Mouse (Mus musculus): ENCODE results near the gene Ctnnd1. TPM values are rescaled to one million over a fixed set of nuclear protein-coding genes. Genes with fewer than 3 reads are reported as not detected.

Gene Ctnnd1
- polyA plus RNA-seq, 1 experiment from 2014 or later: 30.1 TPM

DNA sequence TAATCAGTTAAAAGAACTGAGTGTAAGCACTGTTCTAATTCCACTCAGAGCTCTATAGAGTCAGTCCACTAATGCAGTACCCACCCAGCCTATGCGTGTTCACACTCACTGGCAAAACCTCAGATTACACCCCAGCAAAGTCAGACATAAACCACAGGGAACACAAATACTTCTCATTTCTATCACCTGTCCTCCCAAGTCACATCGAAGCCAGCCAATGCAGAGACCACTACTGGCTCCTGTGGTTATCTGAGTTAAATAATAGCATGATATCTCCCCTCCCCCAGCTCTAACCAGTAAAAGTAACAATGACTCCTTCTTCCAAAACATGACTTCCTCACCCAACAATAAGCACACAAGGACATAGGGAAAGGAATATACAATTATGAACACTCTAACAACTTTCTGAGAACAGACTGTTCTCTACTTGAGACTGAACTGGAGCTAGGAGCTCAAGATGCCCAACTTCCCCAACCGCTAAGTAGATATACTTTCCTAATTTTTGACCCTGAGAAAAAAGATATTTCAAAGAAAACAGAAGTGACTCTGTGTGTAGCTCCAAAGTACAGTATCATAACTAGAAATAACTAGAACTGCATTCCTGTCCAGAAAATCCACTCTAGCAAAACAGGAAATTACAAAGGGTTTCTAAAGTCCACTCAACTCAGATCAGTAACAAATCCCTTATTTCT is 27.0 kb downstream of the Ctnnd1 start:
- Histone ChIP-seq H3K4me2 (ENCODE audit: low read depth, low read length) (no peak overlapping the region), H3K4me1 (ENCODE audit: control insufficient read depth, insufficient read depth, low read length) (no peaks in the 10 kb centered on the region), H3K27ac (ENCODE audit: low read depth, low read length) (no peak overlapping the region), H3K36me3 (ENCODE audit: control insufficient read depth, insufficient read depth, low read length) (peaks cover 29% of the 10 kb centered on the region), H3K9me3 (ENCODE audit: control insufficient read depth, low read length) (no peaks in the 10 kb centered on the region), H3K9ac (replicated peaks; ENCODE audit: low read depth, low read length) (no peak overlapping the region), H3K27me3 (ENCODE audit: control insufficient read depth, insufficient read depth, low read length) (no peaks in the 10 kb centered on the region), H3K4me3 (ENCODE audit: low read depth, low read length) (no peak overlapping the region)
- no peak for ATAC-seq (ENCODE audit: low read depth)
- 95% methylated on average over 3 of the region's 3 CpGs for WGBS

DNA sequence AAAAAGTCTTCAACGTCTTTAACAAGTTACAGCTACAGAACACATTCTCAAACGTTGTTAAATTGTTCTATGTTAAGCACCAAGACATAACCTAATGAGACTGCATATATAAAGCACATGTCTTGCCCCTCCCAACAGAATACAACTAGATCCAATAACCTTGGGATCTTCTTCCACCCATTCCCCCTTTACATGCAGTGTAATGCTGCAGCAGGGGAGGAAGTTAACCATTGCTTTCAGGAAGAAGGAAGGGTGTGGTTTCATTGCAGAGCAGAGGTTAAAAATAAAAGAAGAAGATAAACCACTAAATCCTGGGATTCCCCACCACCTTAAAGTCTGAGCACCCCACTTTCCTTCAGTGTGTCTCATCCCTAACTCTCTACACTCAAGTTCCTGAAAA is 27.9 kb downstream of the Ctnnd1 start:
- Histone ChIP-seq H3K9me3 (ENCODE audit: control insufficient read depth, low read length) (no peaks in the 10 kb centered on the region), H3K4me1 (ENCODE audit: control insufficient read depth, insufficient read depth, low read length) (no peaks in the 10 kb centered on the region), H3K4me3 (ENCODE audit: low read depth, low read length) (no peak overlapping the region), H3K4me2 (ENCODE audit: low read depth, low read length) (no peak overlapping the region), H3K27me3 (ENCODE audit: control insufficient read depth, insufficient read depth, low read length) (no peaks in the 10 kb centered on the region), H3K9ac (replicated peaks; ENCODE audit: low read depth, low read length) (no peak overlapping the region), H3K36me3 (ENCODE audit: control insufficient read depth, insufficient read depth, low read length) (peaks cover 31% of the 10 kb centered on the region), H3K27ac (ENCODE audit: low read depth, low read length) (no peak overlapping the region)
- 86% methylated on average over 2 of the region's 2 CpGs for WGBS
- no peak for ATAC-seq (ENCODE audit: low read depth)

DNA sequence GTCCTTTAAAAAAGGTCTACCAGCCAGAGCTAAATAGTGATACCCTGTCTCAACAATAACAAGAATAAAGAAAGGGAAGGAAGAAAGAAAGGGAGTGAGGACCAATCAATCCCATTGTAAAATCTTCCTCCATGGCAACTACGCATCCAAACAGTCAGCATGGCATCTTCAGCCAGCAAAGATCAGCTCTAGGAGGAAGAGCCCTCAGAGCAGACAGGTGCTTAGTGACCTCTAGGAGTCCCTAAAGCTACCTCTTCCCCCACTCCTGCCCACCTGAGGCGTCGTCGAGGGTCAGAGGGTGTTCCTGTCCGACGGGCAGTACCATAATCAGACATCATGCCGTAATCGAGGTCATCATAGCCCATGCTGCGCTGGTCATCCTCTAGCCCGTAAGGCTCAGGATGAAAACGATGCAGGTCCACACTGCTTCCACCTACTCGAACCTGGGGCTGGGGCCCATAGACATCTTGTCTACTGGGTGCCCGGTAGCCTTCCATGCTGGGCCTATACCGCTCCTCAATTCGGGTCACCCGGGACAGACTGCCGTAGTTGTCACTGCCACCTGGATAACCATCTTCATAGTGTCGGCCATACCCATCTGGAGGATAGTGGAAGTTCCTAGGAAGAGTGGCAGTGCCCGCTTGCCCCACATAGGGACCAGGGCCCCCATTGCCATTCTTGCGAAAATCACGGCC is 30.8 kb downstream of the Ctnnd1 start:
- WGBS: 96% methylated on average over 21 of the region's 21 CpGs
- no peaks in the 10 kb centered on the region for H3K27me3 ChIP-seq (ENCODE audit: control insufficient read depth, insufficient read depth, low read length)
- H3K4me1 ChIP-seq (ENCODE audit: control insufficient read depth, insufficient read depth, low read length): no peaks in the 10 kb centered on the region
- no peaks in the 10 kb centered on the region for H3K9me3 ChIP-seq (ENCODE audit: control insufficient read depth, low read length)
- H3K27ac ChIP-seq (ENCODE audit: low read depth, low read length): no peak overlapping the region
- no peak overlapping the region for H3K4me2 ChIP-seq (ENCODE audit: low read depth, low read length)
- ATAC-seq (ENCODE audit: low read depth): no peak
- peaks cover 53% of the 10 kb centered on the region for H3K36me3 ChIP-seq (ENCODE audit: control insufficient read depth, insufficient read depth, low read length)
- no peak overlapping the region for H3K4me3 ChIP-seq (ENCODE audit: low read depth, low read length)
- no peak overlapping the region for H3K9ac ChIP-seq (replicated peaks; ENCODE audit: low read depth, low read length)

DNA sequence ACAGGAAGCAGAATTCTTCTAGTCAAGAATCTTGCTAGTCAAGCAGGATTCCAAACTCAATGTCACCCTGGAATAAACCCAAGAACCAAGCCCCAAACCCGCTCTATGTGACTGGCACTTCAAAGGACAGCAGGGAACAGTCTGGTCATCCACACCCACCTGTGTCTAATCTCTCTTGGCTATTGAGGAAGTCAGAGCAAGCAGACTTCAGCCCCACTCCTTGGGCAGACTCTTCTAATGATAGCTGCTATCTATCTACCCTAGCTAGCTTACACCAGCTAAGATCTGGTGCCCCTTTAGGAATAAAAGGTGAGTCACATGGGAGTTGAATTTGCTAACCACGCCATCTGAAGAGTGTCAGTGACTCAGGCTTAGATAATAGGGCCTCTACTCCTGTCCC is 31.7 kb downstream of the Ctnnd1 start:
- Histone ChIP-seq H3K4me3 (ENCODE audit: low read depth, low read length) (no peak overlapping the region), H3K9ac (replicated peaks; ENCODE audit: low read depth, low read length) (no peak overlapping the region), H3K27ac (ENCODE audit: low read depth, low read length) (no peak overlapping the region), H3K36me3 (ENCODE audit: control insufficient read depth, insufficient read depth, low read length) (peaks cover 53% of the 10 kb centered on the region), H3K9me3 (ENCODE audit: control insufficient read depth, low read length) (no peaks in the 10 kb centered on the region), H3K27me3 (ENCODE audit: control insufficient read depth, insufficient read depth, low read length) (no peaks in the 10 kb centered on the region), H3K4me1 (ENCODE audit: control insufficient read depth, insufficient read depth, low read length) (no peaks in the 10 kb centered on the region), H3K4me2 (ENCODE audit: low read depth, low read length) (no peak overlapping the region)
- no peak for ATAC-seq (ENCODE audit: low read depth)
- WGBS: 77% methylated on average over 2 of the region's 2 CpGs

DNA sequence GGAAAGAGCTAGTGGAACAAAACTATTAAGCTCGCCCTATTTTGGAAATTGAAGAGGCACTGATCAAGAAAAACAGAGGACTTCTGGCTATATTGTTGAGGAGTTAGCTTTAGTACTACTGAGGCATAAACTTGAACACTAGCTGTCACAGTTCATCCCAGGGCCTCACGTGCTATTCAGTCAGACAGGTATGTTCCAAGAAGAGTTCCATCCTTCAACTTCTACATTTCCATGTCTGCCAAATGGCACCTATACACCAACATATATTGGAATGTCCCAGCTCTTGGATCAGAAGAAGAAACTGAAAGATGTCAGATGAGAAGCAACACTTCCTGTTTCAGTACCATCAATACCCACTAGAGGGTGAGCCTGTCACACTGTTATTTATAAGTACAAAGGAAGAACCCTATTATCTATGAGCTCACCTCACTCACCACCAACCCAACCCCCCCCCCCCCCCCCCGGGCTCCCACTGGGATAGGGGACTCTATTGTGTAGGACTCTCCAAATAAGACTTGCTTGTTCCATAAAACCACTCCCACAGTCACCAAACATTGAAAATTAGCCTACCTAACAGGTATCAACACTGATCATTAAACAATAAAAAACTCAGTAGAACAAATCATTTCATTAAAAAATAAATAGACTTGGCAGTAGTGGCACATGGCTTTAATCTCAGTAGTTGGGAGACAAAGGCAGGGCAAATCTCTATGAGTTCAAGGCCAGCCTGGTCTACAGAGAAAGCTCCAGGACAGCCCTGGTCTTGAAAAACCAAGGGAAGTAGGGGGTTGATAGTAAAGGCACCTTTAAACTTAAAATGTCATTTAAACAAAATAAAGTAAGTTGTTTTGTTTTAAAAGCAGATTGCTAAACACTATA is 32.7 kb downstream of the Ctnnd1 start:
- no peaks in the 10 kb centered on the region for H3K27me3 ChIP-seq (ENCODE audit: control insufficient read depth, insufficient read depth, low read length)
- no peak overlapping the region for H3K4me2 ChIP-seq (ENCODE audit: low read depth, low read length)
- peaks cover 60% of the 10 kb centered on the region for H3K36me3 ChIP-seq (ENCODE audit: control insufficient read depth, insufficient read depth, low read length)
- no peaks in the 10 kb centered on the region for H3K4me1 ChIP-seq (ENCODE audit: control insufficient read depth, insufficient read depth, low read length)
- H3K9ac ChIP-seq (replicated peaks; ENCODE audit: low read depth, low read length): no peak overlapping the region
- H3K4me3 ChIP-seq (ENCODE audit: low read depth, low read length): no peak overlapping the region
- WGBS: 78% methylated on average over 3 of the region's 3 CpGs
- no peaks in the 10 kb centered on the region for H3K9me3 ChIP-seq (ENCODE audit: control insufficient read depth, low read length)
- ATAC-seq (ENCODE audit: low read depth): peak; percentile 76
- no peak overlapping the region for H3K27ac ChIP-seq (ENCODE audit: low read depth, low read length)

DNA sequence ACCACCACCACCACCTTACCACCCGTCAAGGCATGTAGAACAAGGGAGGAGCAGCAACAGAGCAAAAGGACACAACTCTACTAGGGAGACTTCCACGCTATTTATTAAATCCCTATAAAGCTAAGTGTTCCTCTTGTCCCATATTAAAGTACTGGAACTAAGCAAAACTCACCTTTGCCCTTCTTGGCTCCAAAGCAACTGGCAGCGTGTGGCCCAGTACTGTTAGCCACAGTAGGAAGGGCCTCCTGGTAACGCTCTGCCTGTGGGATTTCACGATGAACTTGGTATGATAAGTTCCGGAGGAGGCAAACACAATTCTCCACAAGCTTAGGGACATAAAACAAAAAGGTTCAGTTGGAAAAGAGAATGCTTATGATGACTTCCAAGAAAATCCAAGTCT is 37.8 kb downstream of the Ctnnd1 start:
- ATAC-seq (ENCODE audit: low read depth): no peak
- Histone ChIP-seq H3K27me3 (ENCODE audit: control insufficient read depth, insufficient read depth, low read length) (no peaks in the 10 kb centered on the region), H3K4me1 (ENCODE audit: control insufficient read depth, insufficient read depth, low read length) (no peaks in the 10 kb centered on the region), H3K27ac (ENCODE audit: low read depth, low read length) (no peak overlapping the region), H3K9ac (replicated peaks; ENCODE audit: low read depth, low read length) (no peak overlapping the region), H3K36me3 (ENCODE audit: control insufficient read depth, insufficient read depth, low read length) (peaks cover 77% of the 10 kb centered on the region), H3K4me2 (ENCODE audit: low read depth, low read length) (no peak overlapping the region), H3K9me3 (ENCODE audit: control insufficient read depth, low read length) (no peaks in the 10 kb centered on the region), H3K4me3 (ENCODE audit: low read depth, low read length) (no peak overlapping the region)
- 97% methylated on average over 6 of the region's 6 CpGs for WGBS

DNA sequence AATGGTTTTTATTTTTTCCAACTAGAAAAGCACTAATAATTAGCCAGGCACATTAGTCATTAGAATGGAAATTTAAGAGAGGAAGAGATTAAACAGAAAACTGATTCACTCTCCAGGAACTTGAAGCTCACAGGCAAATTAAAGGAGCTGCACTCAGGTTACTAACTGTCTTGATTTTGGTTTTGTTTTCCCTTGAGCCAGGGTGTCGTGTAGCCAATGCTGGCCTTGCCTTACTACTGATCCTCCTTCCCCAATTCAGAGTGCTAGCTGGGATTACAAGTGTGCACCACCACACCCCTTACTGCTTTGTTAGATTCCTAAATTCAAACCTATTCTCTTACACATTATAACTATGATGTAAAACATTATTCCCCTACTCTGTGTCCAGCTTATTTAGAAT is 42.7 kb downstream of the Ctnnd1 start:
- no peak for ATAC-seq (ENCODE audit: low read depth)
- Histone ChIP-seq H3K4me1 (ENCODE audit: control insufficient read depth, insufficient read depth, low read length) (no peaks in the 10 kb centered on the region), H3K27me3 (ENCODE audit: control insufficient read depth, insufficient read depth, low read length) (no peaks in the 10 kb centered on the region), H3K27ac (ENCODE audit: low read depth, low read length) (no peak overlapping the region), H3K36me3 (ENCODE audit: control insufficient read depth, insufficient read depth, low read length) (peaks cover 68% of the 10 kb centered on the region), H3K4me2 (ENCODE audit: low read depth, low read length) (no peak overlapping the region), H3K4me3 (ENCODE audit: low read depth, low read length) (no peak overlapping the region), H3K9ac (replicated peaks; ENCODE audit: low read depth, low read length) (no peak overlapping the region), H3K9me3 (ENCODE audit: control insufficient read depth, low read length) (no peaks in the 10 kb centered on the region)
- 79% methylated on average over 1 of the region's 1 CpGs for WGBS

DNA sequence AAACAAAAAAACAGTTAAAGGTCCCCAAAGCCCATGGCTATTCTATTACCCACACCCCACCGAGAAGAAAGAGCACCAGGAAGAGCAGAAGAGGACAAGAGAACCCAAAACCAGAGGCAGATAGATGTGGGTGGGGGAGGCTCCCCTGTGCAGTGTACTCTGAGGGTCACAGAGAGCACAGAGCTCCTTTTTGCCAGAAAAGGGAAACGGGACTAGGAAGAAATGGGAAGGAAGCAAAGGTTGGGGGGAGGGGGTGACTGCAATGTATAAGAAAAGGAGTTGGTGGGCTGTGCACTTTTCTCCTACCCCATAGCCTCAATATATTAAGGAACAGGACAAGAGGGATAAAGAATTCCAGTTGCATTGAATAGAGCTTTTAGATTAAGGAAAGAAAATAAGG is 49.6 kb downstream of the Ctnnd1 start:
- Histone ChIP-seq H3K4me1 (ENCODE audit: control insufficient read depth, insufficient read depth, low read length) (no peaks in the 10 kb centered on the region), H3K4me3 (ENCODE audit: low read depth, low read length) (no peak overlapping the region), H3K4me2 (ENCODE audit: low read depth, low read length) (no peak overlapping the region), H3K9me3 (ENCODE audit: control insufficient read depth, low read length) (no peaks in the 10 kb centered on the region), H3K9ac (replicated peaks; ENCODE audit: low read depth, low read length) (no peak overlapping the region), H3K27ac (ENCODE audit: low read depth, low read length) (no peak overlapping the region), H3K36me3 (ENCODE audit: control insufficient read depth, insufficient read depth, low read length) (peaks cover 48% of the 10 kb centered on the region), H3K27me3 (ENCODE audit: control insufficient read depth, insufficient read depth, low read length) (no peaks in the 10 kb centered on the region)
- no peak for ATAC-seq (ENCODE audit: low read depth)
- 70% methylated on average over 2 of the region's 2 CpGs for WGBS

Data from neural tube, embryonic 14.5 days (tissue).